Mouse (Mus musculus) urinary bladder, postnatal 36 days (tissue): ENCODE results near the gene Oxnad1.

ENCODE experiments used
- DNase-seq, 2 experiments: peaks; one replicate each; pipeline ENCODE4 v3.0.0; 2022; ENCODE audit warnings: low spot score in 2 of 2, mixed read lengths in 1 of 2

The Oxnad1 gene

DNA sequence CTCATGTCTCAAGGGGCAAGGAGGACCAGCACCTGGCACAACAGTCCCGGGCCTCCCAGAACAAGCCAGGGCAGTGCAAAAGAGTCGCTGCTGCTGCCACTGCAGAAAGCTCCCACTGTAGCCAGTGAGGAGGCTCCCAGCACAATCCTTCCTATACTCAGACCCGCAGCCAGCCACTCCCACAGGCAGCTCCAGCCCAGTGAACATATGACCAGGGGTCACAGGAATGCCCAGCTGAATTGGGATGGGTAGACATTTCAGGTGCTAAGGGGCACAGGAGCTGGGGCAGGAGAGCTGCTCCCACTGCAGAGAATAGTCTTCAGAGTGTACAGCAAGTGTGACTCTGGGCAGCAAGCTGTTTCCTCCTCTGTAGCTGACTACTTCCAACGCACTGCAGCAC lies 60.2 kb downstream of the Oxnad1 start:
- no peak for DNase-seq

DNA sequence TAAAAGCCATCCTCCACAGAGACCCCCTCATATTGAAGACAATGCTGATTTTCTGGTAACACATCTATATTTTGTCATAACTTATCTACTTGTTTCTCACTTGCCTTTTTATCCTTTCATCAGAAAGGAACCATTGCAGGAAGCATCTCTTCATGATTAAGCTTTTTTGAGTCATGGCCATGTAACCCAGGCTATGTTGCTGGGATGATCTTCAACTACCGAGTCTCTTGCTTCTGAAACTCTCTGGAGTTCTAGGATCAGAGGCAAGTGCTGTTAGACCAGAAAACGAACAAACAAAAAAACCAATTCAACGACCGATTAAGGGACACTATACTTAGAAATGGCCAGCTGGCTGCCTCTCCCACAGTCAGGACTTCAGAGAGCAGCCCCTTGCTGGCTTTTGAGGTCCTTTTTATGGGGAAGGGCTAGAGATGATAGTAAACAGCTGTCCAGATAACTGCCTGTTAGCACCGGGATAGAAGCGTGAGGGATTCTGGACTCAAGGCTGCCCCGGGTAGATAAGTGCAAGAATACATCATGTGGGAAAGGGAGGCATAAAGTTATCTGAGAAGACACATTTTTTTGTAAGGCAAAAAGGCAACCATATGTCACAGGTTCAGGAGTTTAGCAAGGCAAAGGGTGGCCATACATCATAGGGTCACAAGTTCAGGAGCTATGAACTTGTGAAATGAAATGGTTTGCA lies 60.8 kb downstream of the Oxnad1 start:
- DNase-seq, result no peak

DNA sequence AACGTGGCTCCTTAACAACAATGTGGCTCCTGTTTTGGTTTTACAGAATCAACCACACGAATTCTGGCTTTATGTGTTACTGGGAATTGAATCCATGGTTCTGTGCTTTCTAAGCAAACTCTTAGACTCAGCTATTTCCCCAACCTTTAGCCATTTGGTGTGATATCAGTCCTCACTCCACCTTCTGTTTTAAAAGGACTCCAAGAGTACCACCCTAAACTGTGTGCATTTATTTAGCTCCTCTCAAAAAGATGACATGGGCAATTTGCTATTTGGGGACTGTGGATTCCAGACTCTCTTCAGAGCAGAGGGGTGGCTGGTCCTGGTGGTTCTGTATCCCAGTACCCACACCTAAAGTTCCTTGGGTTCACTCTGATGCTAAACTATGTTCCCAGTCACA lies 61.4 kb downstream of the Oxnad1 start:
- no peak for DNase-seq

DNA sequence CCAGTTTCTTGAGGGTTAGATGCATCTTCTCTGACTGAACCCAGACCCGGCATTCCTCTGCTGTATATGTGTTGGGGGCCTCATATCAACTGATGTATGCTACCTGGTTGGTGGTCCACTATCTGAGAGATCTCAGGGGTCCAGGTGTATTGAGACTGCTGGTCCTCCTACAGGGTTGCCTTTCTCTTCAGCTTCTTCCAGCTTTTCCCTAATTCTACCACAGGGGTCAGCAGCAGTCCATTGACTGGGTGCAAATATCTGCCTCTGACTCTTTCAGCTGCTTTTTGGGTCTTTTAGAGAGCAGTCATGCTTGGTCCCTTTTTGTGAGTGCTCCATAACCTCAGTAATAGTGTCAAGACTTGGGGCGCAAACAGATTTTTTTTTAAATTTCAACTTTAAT lies 65.7 kb downstream of the Oxnad1 start:
- no peak for DNase-seq

DNA sequence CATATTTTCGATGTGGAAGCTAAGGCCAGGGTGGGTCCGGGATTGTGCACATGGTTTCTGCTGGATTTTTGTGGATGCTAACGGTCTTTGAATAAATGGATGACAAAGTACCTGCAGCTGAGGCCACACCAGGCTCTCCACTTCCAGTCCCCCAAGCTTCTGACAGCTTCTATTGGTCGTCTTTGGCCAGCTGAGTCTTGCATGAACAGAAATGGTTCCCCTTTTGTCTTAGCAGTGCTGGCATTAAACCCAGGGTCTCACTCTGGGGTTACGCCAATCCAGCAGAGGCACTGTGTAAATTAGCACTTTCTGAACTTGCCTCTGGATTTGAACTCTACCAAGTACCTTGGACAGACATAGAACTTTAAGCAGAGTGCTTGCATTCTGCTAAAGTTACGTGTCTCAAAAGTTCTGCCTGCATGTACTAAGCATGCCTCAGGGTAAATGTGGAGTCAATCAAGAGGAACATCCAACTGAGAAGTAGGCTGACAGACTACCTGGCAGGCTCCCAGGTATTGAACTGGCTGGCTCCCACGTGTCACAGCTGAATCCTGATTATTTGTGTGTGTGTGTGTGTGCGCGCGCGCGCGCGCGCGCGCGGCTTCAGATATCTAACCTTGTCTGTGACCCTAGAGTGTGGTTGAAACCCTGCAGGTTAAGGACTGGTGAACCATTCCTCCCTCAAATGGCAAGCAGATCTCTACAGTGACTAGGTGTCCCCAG lies 67.2 kb downstream of the Oxnad1 start:
- DNase-seq, result no peak
